26 mouse cellular contexts compared by ENCODE assay signal in the genomic region with DNA sequence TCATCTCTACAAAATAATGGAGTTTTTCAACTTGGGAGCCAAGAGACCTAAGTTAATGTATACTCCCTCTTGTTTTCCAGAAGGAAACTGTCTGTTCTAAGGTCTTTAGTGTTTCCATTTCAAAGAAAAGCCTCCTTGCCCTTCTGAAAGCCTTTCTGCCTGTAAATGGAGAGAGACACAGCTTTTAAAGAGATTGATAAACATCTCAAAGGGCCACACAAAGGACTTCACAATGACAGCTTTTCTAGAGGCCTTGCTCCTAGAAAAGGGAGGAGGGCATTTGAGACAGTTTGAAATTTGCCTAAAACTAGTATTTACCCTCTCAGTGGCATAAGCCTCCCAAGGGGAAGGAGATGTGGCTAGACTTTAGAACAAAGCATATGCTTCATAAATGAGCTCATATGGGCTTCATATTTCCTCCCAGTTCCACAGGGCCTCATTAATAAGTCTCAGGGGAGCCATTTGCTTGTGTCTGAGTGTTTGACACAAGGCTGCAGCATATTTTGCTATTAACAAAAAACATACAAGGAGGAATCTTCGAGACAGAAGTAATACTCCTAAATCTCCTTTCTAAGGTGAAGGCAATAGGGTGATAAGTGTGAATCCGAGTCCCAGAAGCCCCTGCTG.
DNase-seq lines count a peak whose midpoint lies in the region; ATAC-seq lines count a peak whose summit lies in the region.
"Had no signal": no experiment of that assay in that cellular context is flagged by ENCODE, and none has a peak within 500 bp of the region (broad histone marks: within the 10 kb centered on the region; RNA-seq: fewer than 3 reads in every experiment).

No protein-coding gene starts in this region.

- H3K4me3 ChIP-seq in embryonic facial prominence, embryonic 14.5 days (ENCODE audit: low read depth, low read length): no peak overlapping the region
- no peak overlapping the region for H3K4me3 ChIP-seq in embryonic facial prominence, embryonic 10.5 days
- no peak overlapping the region for H3K4me3 ChIP-seq in midbrain, embryonic 13.5 days (replicated peaks)
- no peak overlapping the region for H3K4me3 ChIP-seq in midbrain, embryonic 15.5 days
- H3K4me3 ChIP-seq: embryonic facial prominence, embryonic 13.5 days; heart, embryonic 12.5 days; hindbrain, embryonic 15.5 days; layer of hippocampus, adult 2 months; limb, embryonic 15.5 days; liver, embryonic 15.5 days had no signal

- H3K9me3 ChIP-seq in embryonic facial prominence, embryonic 14.5 days (ENCODE audit: control insufficient read depth, low read length): no peaks in the 10 kb centered on the region
- no peaks in the 10 kb centered on the region for H3K9me3 ChIP-seq in embryonic facial prominence, embryonic 10.5 days
- H3K9me3 ChIP-seq in midbrain, embryonic 13.5 days: no peaks in the 10 kb centered on the region
- no peaks in the 10 kb centered on the region for H3K9me3 ChIP-seq in midbrain, embryonic 15.5 days
- H3K9me3 ChIP-seq: embryonic facial prominence, embryonic 13.5 days; heart, embryonic 12.5 days; hindbrain, embryonic 15.5 days; limb, embryonic 15.5 days; liver, embryonic 15.5 days had no signal

- 44% methylated on average over 2 of the region's 2 CpGs for WGBS in embryonic facial prominence, embryonic 14.5 days
- WGBS in embryonic facial prominence, embryonic 10.5 days: 64% methylated on average over 2 of the region's 2 CpGs
- WGBS in midbrain, embryonic 13.5 days: 49% methylated on average over 2 of the region's 2 CpGs
- 61% methylated on average over 2 of the region's 2 CpGs for WGBS in midbrain, embryonic 15.5 days

- no peak overlapping the region for H3K9ac ChIP-seq in embryonic facial prominence, embryonic 14.5 days (ENCODE audit: low read depth, low read length)
- no peak overlapping the region for H3K9ac ChIP-seq in midbrain, embryonic 13.5 days (replicated peaks)
- H3K9ac ChIP-seq in midbrain, embryonic 15.5 days: no peak overlapping the region
- H3K9ac ChIP-seq: embryonic facial prominence, embryonic 13.5 days; forebrain, postnatal 0 days; heart, embryonic 12.5 days; hindbrain, embryonic 15.5 days; limb, embryonic 15.5 days; liver, embryonic 15.5 days had no signal

- H3K4me1 ChIP-seq in embryonic facial prominence, embryonic 14.5 days (ENCODE audit: control insufficient read depth, insufficient read depth, low read length): no peaks in the 10 kb centered on the region
- peaks cover 5% of the 10 kb centered on the region; the same call in 1 of the 2 replicates for H3K4me1 ChIP-seq in embryonic facial prominence, embryonic 10.5 days
- H3K4me1 ChIP-seq in midbrain, embryonic 13.5 days (replicated peaks): peaks cover 9% of the 10 kb centered on the region
- peaks cover 2% of the 10 kb centered on the region; the same call in 1 of the 2 replicates for H3K4me1 ChIP-seq in midbrain, embryonic 15.5 days
- H3K4me1 ChIP-seq: embryonic facial prominence, embryonic 13.5 days; heart, embryonic 12.5 days; hindbrain, embryonic 15.5 days; limb, embryonic 15.5 days; liver, embryonic 15.5 days had no signal

- intact Hi-C loops in left cerebral cortex, postnatal 25 days (cut with DNase I): no loop called here

- H3K27ac ChIP-seq in embryonic facial prominence, embryonic 14.5 days (replicated peaks; ENCODE audit: low read depth, low read length): no peak overlapping the region
- no peak overlapping the region for H3K27ac ChIP-seq in embryonic facial prominence, embryonic 10.5 days (replicated peaks)
- no peak overlapping the region for H3K27ac ChIP-seq in midbrain, embryonic 13.5 days
- no peak overlapping the region for H3K27ac ChIP-seq in midbrain, embryonic 15.5 days
- H3K27ac ChIP-seq: embryonic facial prominence, embryonic 13.5 days; hindbrain, embryonic 15.5 days; layer of hippocampus, adult 2 months; limb, embryonic 15.5 days; liver, embryonic 15.5 days; stomach, postnatal 0 days had no signal

- H3K4me2 ChIP-seq in embryonic facial prominence, embryonic 14.5 days (ENCODE audit: low read depth, low read length): no peak overlapping the region
- H3K4me2 ChIP-seq in midbrain, embryonic 13.5 days (replicated peaks): no peak overlapping the region
- H3K4me2 ChIP-seq in midbrain, embryonic 15.5 days: no peak overlapping the region
- H3K4me2 ChIP-seq: embryonic facial prominence, embryonic 13.5 days; heart, embryonic 12.5 days; hindbrain, embryonic 15.5 days; limb, embryonic 15.5 days; liver, embryonic 15.5 days had no signal

- peak; percentile 37; the same call in 1 of the 2 replicates for ATAC-seq in embryonic facial prominence, embryonic 14.5 days (ENCODE audit: low read depth)
- ATAC-seq in midbrain, embryonic 13.5 days: 0 out of 2 replicates have a peak, but pooled peaks have one; percentile 20
- ATAC-seq in midbrain, embryonic 15.5 days (replicated peaks): no peak
- ATAC-seq: activated CD4-positive, CD25-positive, alpha-beta regulatory T cell, adult 4 months; forebrain, postnatal 0 days; intestine, postnatal 0 days had no signal

- no peaks in the 10 kb centered on the region for H3K27me3 ChIP-seq in embryonic facial prominence, embryonic 14.5 days (replicated peaks; ENCODE audit: control insufficient read depth, insufficient read depth, low read length)
- no peaks in the 10 kb centered on the region for H3K27me3 ChIP-seq in embryonic facial prominence, embryonic 10.5 days (replicated peaks; ENCODE audit: low read depth, poor library complexity, severe bottlenecking)
- H3K27me3 ChIP-seq in midbrain, embryonic 13.5 days: no peaks in the 10 kb centered on the region
- H3K27me3 ChIP-seq in midbrain, embryonic 15.5 days (replicated peaks): no peaks in the 10 kb centered on the region
- H3K27me3 ChIP-seq: CH12.LX; embryonic facial prominence, embryonic 13.5 days; heart, embryonic 12.5 days; hindbrain, embryonic 15.5 days; limb, embryonic 15.5 days; liver, embryonic 15.5 days had no signal

- no peaks in the 10 kb centered on the region for H3K36me3 ChIP-seq in embryonic facial prominence, embryonic 14.5 days (ENCODE audit: control insufficient read depth, insufficient read depth, low read length)
- H3K36me3 ChIP-seq in embryonic facial prominence, embryonic 10.5 days (replicated peaks): no peaks in the 10 kb centered on the region
- H3K36me3 ChIP-seq in midbrain, embryonic 13.5 days: no peaks in the 10 kb centered on the region
- H3K36me3 ChIP-seq in midbrain, embryonic 15.5 days (replicated peaks): no peaks in the 10 kb centered on the region
- H3K36me3 ChIP-seq: embryonic facial prominence, embryonic 13.5 days; heart, embryonic 12.5 days; hindbrain, embryonic 15.5 days; limb, embryonic 15.5 days; liver, embryonic 15.5 days had no signal

- peak; percentile 47 for DNase-seq in embryonic facial prominence, embryonic 14.5 days (ENCODE audit: low spot score)
- no peak for DNase-seq in embryonic facial prominence, embryonic 10.5 days (ENCODE audit: low spot score)
- DNase-seq in R1 (ENCODE audit: low read depth, low spot score): peak; percentile 76
- peak; percentile 54 for DNase-seq in forelimb bud, embryonic 11.5 days (ENCODE audit: low read depth, low spot score)
- DNase-seq in left cerebral cortex, postnatal 25 days (ENCODE audit: low spot score in 2 of 2): no peak
- DNase-seq in adrenal gland, adult 8-10 months: no peak
- DNase-seq: adrenal gland, postnatal 25 days; cerebellum, adult 11-12 months; cerebellum, postnatal 14 days; forebrain, postnatal 0 days; heart, postnatal 14 days; lung, postnatal 10 days; retina, postnatal 1 day; right cerebral cortex, postnatal 4 days had no signal

Comparison
In these comparisons a context has a peak if more than half of its experiments do, and no peak if none do; other contexts are left out.
1. DNase-seq: peak in embryonic facial prominence, embryonic 14.5 days (single experiment), R1 (single experiment) and forelimb bud, embryonic 11.5 days (single experiment); none in embryonic facial prominence, embryonic 10.5 days (single experiment), left cerebral cortex, postnatal 25 days (0 of 2) and adrenal gland, adult 8-10 months (single experiment).